Mouse (Mus musculus) hindbrain, embryonic 10.5 days (tissue): Measurements from ENCODE around the gene Tcfl5. TPM values are rescaled to one million over a fixed set of nuclear protein-coding genes. Genes with fewer than 3 reads are reported as not detected.

Source experiments
- DNase-seq: peaks from one replicate; pipeline ENCODE4 v3.0.0-alpha.2; 2017; ENCODE audit warnings: low spot score
- H3K27ac ChIP-seq: fragments of 300-500 bp; sonication (generic); 2 replicates; pipeline ENCODE4 v1.5.1; 2016; ENCODE audit warnings: mild to moderate bottlenecking, moderate library complexity
- H3K27me3 ChIP-seq: fragments of 300-500 bp; sonication (generic); 2 replicates; pipeline ENCODE4 v1.6.1; 2016; ENCODE audit warnings: mild to moderate bottlenecking; ENCODE audit not compliant: poor library complexity, insufficient read depth, severe bottlenecking
- H3K36me3 ChIP-seq: fragments of 300-500 bp; sonication (generic); 2 replicates; pipeline ENCODE4 v1.6.1; 2016; ENCODE audit warnings: mild to moderate bottlenecking, moderate library complexity
- H3K4me1 ChIP-seq: fragments of 300-500 bp; sonication (generic); replicated peaks from 2 replicates; pipeline ENCODE4 v1.6.1; 2016; ENCODE audit warnings: mild to moderate bottlenecking
- H3K4me3 ChIP-seq: fragments of 300-500 bp; sonication (generic); 2 replicates; pipeline ENCODE4 v1.5.1; 2016; ENCODE audit warnings: mild to moderate bottlenecking, moderate library complexity
- H3K9me3 ChIP-seq: fragments of 300-500 bp; sonication (generic); 2 replicates; pipeline ENCODE4 v1.6.1; 2016; ENCODE audit warnings: mild to moderate bottlenecking, moderate library complexity
- WGBS: fragments of 180-500 bp; shearing (Covaris S2); methylation state at CpG from one replicate; pipeline ENCODE4 v1.1.7; 2016; 5-methylcytosine and 5-hydroxymethylcytosine counted together
- polyA plus RNA-seq: library from polyadenylated mRNA; unstranded; fragments of >200 nt; fragmentation: Nextera tagmentation; extraction: Ambion mirVana; gene quantifications from 2 replicates; pipeline ENCODE4 v1.2.1, GENCODE M21; 2016

Tcfl5 gene
- polyA plus RNA-seq, 1 experiment from 2014 or later: 0.14 TPM

GRCm38 (mm10) chr2:180655150-180655549 lies 12.6 kb upstream of the Tcfl5 start:
- no peak overlapping the region for H3K4me3 ChIP-seq
- peaks cover 5% of the 10 kb centered on the region for H3K36me3 ChIP-seq
- peak overlapping the region; percentile 74 for H3K27ac ChIP-seq
- no peaks in the 10 kb centered on the region for H3K9me3 ChIP-seq
- WGBS: 50% methylated on average over 6 of the region's 6 CpGs
- H3K4me1 ChIP-seq: peaks cover 27% of the 10 kb centered on the region
- H3K27me3 ChIP-seq: no peaks in the 10 kb centered on the region
- no peak for DNase-seq

- 79% methylated on average over 7 of the region's 7 CpGs for WGBS
- Histone ChIP-seq H3K4me1 (peaks cover 22% of the 10 kb centered on the region), H3K9me3 (no peaks in the 10 kb centered on the region), H3K36me3 (0 out of 2 replicates have a peak, but pooled peaks cover under 1% of the 10 kb centered on the region), H3K27me3 (no peaks in the 10 kb centered on the region), H3K27ac (peak overlapping the region; percentile 74), H3K4me3 (no peak overlapping the region)
- DNase-seq: no peak
Measured at GRCm38 (mm10) chr2:180654666-180655065, 12.2 kb upstream of the Tcfl5 start.

GRCm38 (mm10) chr2:180646841-180647240 lies 4.3 kb upstream of the Tcfl5 start:
- DNase-seq: no peak
- Histone ChIP-seq H3K27ac (no peak overlapping the region), H3K4me3 (no peak overlapping the region), H3K36me3 (no peaks in the 10 kb centered on the region), H3K27me3 (peaks cover 28% of the 10 kb centered on the region), H3K4me1 (peaks cover 4% of the 10 kb centered on the region), H3K9me3 (peaks cover 18% of the 10 kb centered on the region)

GRCm38 (mm10) chr2:180643626-180644025 lies 1.1 kb upstream of the Tcfl5 start:
- Histone ChIP-seq H3K9me3 (peaks cover 18% of the 10 kb centered on the region), H3K36me3 (no peaks in the 10 kb centered on the region), H3K4me1 (peaks cover 8% of the 10 kb centered on the region), H3K27me3 (peaks cover 55% of the 10 kb centered on the region), H3K4me3 (no peak overlapping the region), H3K27ac (no peak overlapping the region)
- no peak for DNase-seq

- Histone ChIP-seq H3K36me3 (no peaks in the 10 kb centered on the region), H3K4me1 (peaks cover 8% of the 10 kb centered on the region), H3K9me3 (peaks cover 18% of the 10 kb centered on the region), H3K27me3 (peaks cover 55% of the 10 kb centered on the region), H3K4me3 (peak overlapping the region; percentile 48), H3K27ac (no peak overlapping the region)
- no peak for DNase-seq
- 3% methylated on average over 112 of the region's 112 CpGs for WGBS
Measured at GRCm38 (mm10) chr2:180641576-180642554, 643 bp downstream of the Tcfl5 start.

GRCm38 (mm10) chr2:180611882-180612281 lies 30.6 kb downstream of the Tcfl5 start:
- Histone ChIP-seq H3K36me3 (no peaks in the 10 kb centered on the region), H3K27ac (no peak overlapping the region), H3K4me1 (no peaks in the 10 kb centered on the region), H3K4me3 (no peak overlapping the region), H3K27me3 (no peaks in the 10 kb centered on the region), H3K9me3 (no peaks in the 10 kb centered on the region)
- 75% methylated on average over 2 of the region's 2 CpGs for WGBS
- DNase-seq: no peak

- DNase-seq: no peak
- H3K9me3 ChIP-seq: no peaks in the 10 kb centered on the region
- H3K4me1 ChIP-seq: 0 out of 2 replicates have a peak, but pooled peaks cover 7% of the 10 kb centered on the region
- no peak overlapping the region for H3K27ac ChIP-seq
- no peaks in the 10 kb centered on the region for H3K27me3 ChIP-seq
- no peaks in the 10 kb centered on the region for H3K36me3 ChIP-seq
- WGBS: 80% methylated on average over 4 of the region's 4 CpGs
- no peak overlapping the region for H3K4me3 ChIP-seq
Measured at GRCm38 (mm10) chr2:180610283-180610682, 32.2 kb downstream of the Tcfl5 start.

- Histone ChIP-seq H3K4me1 (peaks cover 32% of the 10 kb centered on the region), H3K27ac (peak overlapping the region; percentile 46; the same call in 1 of the 2 replicates), H3K36me3 (no peaks in the 10 kb centered on the region), H3K9me3 (no peaks in the 10 kb centered on the region), H3K4me3 (no peak overlapping the region), H3K27me3 (peaks cover 15% of the 10 kb centered on the region)
- WGBS: 64% methylated on average over 6 of the region's 6 CpGs
- no peak for DNase-seq
Measured at GRCm38 (mm10) chr2:180604781-180605180, 37.7 kb downstream of the Tcfl5 start.

- H3K4me3 ChIP-seq: 0 out of 2 replicates have a peak overlapping the region, but pooled peaks have one; percentile 4
- H3K27ac ChIP-seq: peak overlapping the region; percentile 24; the same call in 1 of the 2 replicates
- peaks cover 10% of the 10 kb centered on the region for H3K36me3 ChIP-seq
- WGBS: 12% methylated on average over 9 of the region's 9 CpGs
- peaks cover 52% of the 10 kb centered on the region for H3K27me3 ChIP-seq
- no peak for DNase-seq
- H3K4me1 ChIP-seq: peaks cover 55% of the 10 kb centered on the region
- no peaks in the 10 kb centered on the region for H3K9me3 ChIP-seq
Measured at GRCm38 (mm10) chr2:180600569-180601021, 41.9 kb downstream of the Tcfl5 start.

- peaks cover 52% of the 10 kb centered on the region for H3K27me3 ChIP-seq
- peak; percentile 47 for DNase-seq
- peak overlapping the region; percentile 77 for H3K27ac ChIP-seq
- H3K4me1 ChIP-seq: peaks cover 51% of the 10 kb centered on the region
- WGBS: under 1% methylated on average over 41 of the region's 41 CpGs
- peak overlapping the region; percentile 48 for H3K4me3 ChIP-seq
- peaks cover 34% of the 10 kb centered on the region for H3K36me3 ChIP-seq
- H3K9me3 ChIP-seq: no peaks in the 10 kb centered on the region
Measured at GRCm38 (mm10) chr2:180598157-180598705, 44.3 kb downstream of the Tcfl5 start.

GRCm38 (mm10) chr2:180597490-180597889 lies 45.0 kb downstream of the Tcfl5 start, which contains the start of gene Col9a3:
Gene Col9a3, plus strand, starts transcription at chr2:180597790.
- H3K4me3 ChIP-seq: peak within 1 kb of the TSS; percentile 48
- H3K4me1 ChIP-seq: peaks cover 51% of the 10 kb centered on the region
- no peak for DNase-seq
- peaks cover 52% of the 10 kb centered on the region for H3K27me3 ChIP-seq
- WGBS: 45% methylated on average over 4 of the region's 4 CpGs
- H3K27ac ChIP-seq: peak within 1 kb of the TSS; percentile 77
- no peaks in the 10 kb centered on the region for H3K9me3 ChIP-seq
- H3K36me3 ChIP-seq: peaks cover 41% of the 10 kb centered on the region

- peaks cover 68% of the 10 kb centered on the region for H3K36me3 ChIP-seq
- H3K4me3 ChIP-seq: peak within 1 kb of the TSS; percentile 92
- no peaks in the 10 kb centered on the region for H3K9me3 ChIP-seq
- DNase-seq: peak; percentile 90
- H3K27me3 ChIP-seq: no peaks in the 10 kb centered on the region
- under 1% methylated on average over 66 of the region's 67 CpGs for WGBS
- peaks cover 35% of the 10 kb centered on the region for H3K4me1 ChIP-seq
- H3K27ac ChIP-seq: peak within 1 kb of the TSS; percentile 95
Measured at GRCm38 (mm10) chr2:180589123-180589831, 53.2 kb downstream of the Tcfl5 start, which contains the start of gene Ogfr. Gene Ogfr, plus strand, starts transcription at chr2:180589245.
